Mouse (Mus musculus): Measurements from ENCODE around the gene Snip1.

GRCm38 (mm10) chr4:125034341-125034740, 32.1 kb upstream of the Snip1 start:
- TF ChIP-seq CTCF (IDR thresholded peaks at IDR 0.05; ENCODE audit: low read depth, low read length) (no peak), GATA1 (IDR thresholded peaks at IDR 0.05; ENCODE audit: borderline replicate concordance, low read length) (no peak), POLR2AphosphoS5 (IDR thresholded peaks at IDR 0.05; ENCODE audit: insufficient replicate concordance, low read depth, low read length) (no peak)

Measured in G1E (cell line).